Mouse (Mus musculus) CH12.LX (cell line): ENCODE data around the gene Fiz1.

Source experiments
- CHD1 ChIP-seq: IDR thresholded peaks from 2 replicates; pipeline ENCODE4 v1.6.1; 2012; ENCODE audit warnings: low read depth, low read length, improper control_type of control experiment, inconsistent platforms
- CTCF ChIP-seq, 2 experiments: IDR thresholded peaks in 1 of 2; conservative IDR thresholded peaks in 1 of 2; 2 replicates each; pipeline ENCODE4 v1.5.1; 2011 to 2012; ENCODE audit warnings: low read depth in 2 of 2, low read length in 2 of 2, improper control_type of control experiment in 1 of 2, inconsistent platforms in 1 of 2, mild to moderate bottlenecking in 1 of 2, moderate library complexity in 1 of 2
- EP300 ChIP-seq: IDR thresholded peaks from 2 replicates; pipeline ENCODE4 v1.6.1; 2011; ENCODE audit warnings: low read length, improper control_type of control experiment
- KAT2A ChIP-seq: IDR thresholded peaks from 2 replicates; pipeline ENCODE4 v1.6.1; 2012; ENCODE audit warnings: low read length, improper control_type of control experiment, inconsistent platforms; ENCODE audit not compliant: insufficient replicate concordance
- MXI1 ChIP-seq: IDR thresholded peaks from 2 replicates; pipeline ENCODE4 v1.6.1; 2011; ENCODE audit warnings: mild to moderate bottlenecking, low read depth, low read length, improper control_type of control experiment
- NRF1 ChIP-seq: IDR thresholded peaks from 2 replicates; pipeline ENCODE4 v1.6.1; 2014; ENCODE audit warnings: low read depth, mild to moderate bottlenecking, inconsistent platforms, low read length, improper control_type of control experiment, moderate library complexity
- POLR2A ChIP-seq: IDR thresholded peaks from 2 replicates; pipeline ENCODE4 v1.6.1; 2011; ENCODE audit warnings: low read depth, mild to moderate bottlenecking, improper control_type of control experiment, low read length
- SMC3 ChIP-seq: IDR thresholded peaks from 2 replicates; pipeline ENCODE4 v1.6.1; 2011; ENCODE audit warnings: low read depth, low read length, improper control_type of control experiment
- USF1 ChIP-seq: IDR thresholded peaks from 2 replicates; pipeline ENCODE4 v1.6.1; 2014; ENCODE audit warnings: low read depth, mild to moderate bottlenecking, inconsistent platforms, low read length, improper control_type of control experiment
- ZC3H11A ChIP-seq: IDR thresholded peaks from 2 replicates; pipeline ENCODE4 v1.6.1; 2012; ENCODE audit warnings: low read depth, mild to moderate bottlenecking, inconsistent platforms, low read length, improper control_type of control experiment

GRCm38 (mm10) chr7:5037026-5037425 is 22.5 kb upstream of the Fiz1 start:
- TF ChIP-seq KAT2A (no peak), CTCF (conservative IDR thresholded peaks at IDR 0.05 in 1 of 2, IDR thresholded peaks at IDR 0.05 in 1 of 2; ENCODE audit: low read depth in 2 of 2, low read length in 2 of 2) (no peak), NRF1 (no peak), SMC3 (no peak), POLR2A (no peak), CHD1 (no peak), USF1 (no peak), EP300 (no peak), MXI1 (no peak), ZC3H11A (no peak)
